Mouse (Mus musculus) megakaryocyte, embryonic 14.5 days (primary cell): ENCODE data around the gene Brms1.

ENCODE experiments used
- FLI1 ChIP-seq: IDR thresholded peaks from 2 replicates; pipeline ENCODE4 v1.6.1; 2012; ENCODE audit warnings: low read length, inconsistent platforms, mixed read lengths
- GATA1 ChIP-seq: IDR thresholded peaks from 3 replicates; pipeline ENCODE4 v1.6.1; 2012; ENCODE audit warnings: mixed read lengths, low read length, inconsistent platforms, borderline replicate concordance

- TF ChIP-seq GATA1 (no peak), FLI1 (no peak)
These were observed 26.1 kb downstream of the Brms1 start for GRCm38 (mm10) chr19:5067040-5067799.
